Mouse (Mus musculus) intestine, postnatal 0 days (tissue): Measurements from ENCODE around the gene Plekhg4. TPM values are rescaled to one million over a fixed set of nuclear protein-coding genes. Genes with fewer than 3 reads are reported as not detected.

ENCODE experiments used
- ATAC-seq: fragments of 200-750 bp; cut with Nextera tagmentation; 2 replicates; pipeline ENCODE4 v1.8.0; 2017; ENCODE audit warnings: mild to moderate bottlenecking, moderate TSS enrichment, moderate library complexity
- H3K27ac ChIP-seq: fragments of 300-500 bp; sonication (generic); 2 replicates; pipeline ENCODE4 v1.5.1; 2014; ENCODE audit warnings: mild to moderate bottlenecking, low read depth, low read length, moderate library complexity
- H3K27me3 ChIP-seq: fragments of 300-500 bp; sonication (generic); replicated peaks from 2 replicates; pipeline ENCODE4 v1.6.1; 2014; ENCODE audit warnings: low read length, mixed read lengths; ENCODE audit not compliant: control insufficient read depth, insufficient read depth
- H3K36me3 ChIP-seq: fragments of 300-500 bp; sonication (generic); 2 replicates; pipeline ENCODE4 v1.6.1; 2014; ENCODE audit warnings: mild to moderate bottlenecking, moderate library complexity; ENCODE audit not compliant: control insufficient read depth, insufficient read depth
- H3K4me1 ChIP-seq: fragments of 300-500 bp; sonication (generic); replicated peaks from 2 replicates; pipeline ENCODE4 v1.6.1; 2014; ENCODE audit warnings: antibody characterized with exemption, low read length, mixed read lengths; ENCODE audit not compliant: control insufficient read depth, insufficient read depth
- H3K4me2 ChIP-seq: fragments of 300-500 bp; sonication (generic); replicated peaks from 2 replicates; pipeline ENCODE4 v1.6.1; 2014; ENCODE audit warnings: low read depth, mild to moderate bottlenecking, moderate library complexity
- H3K4me3 ChIP-seq: fragments of 300-500 bp; sonication (generic); 2 replicates; pipeline ENCODE4 v1.5.1; 2014; ENCODE audit warnings: low read depth, low read length
- H3K9ac ChIP-seq: fragments of 300-500 bp; sonication (generic); 2 replicates; pipeline ENCODE4 v1.6.1; 2014; ENCODE audit warnings: mild to moderate bottlenecking, low read depth, low read length
- H3K9me3 ChIP-seq: fragments of 300-500 bp; sonication (generic); 2 replicates; pipeline ENCODE4 v1.6.1; 2016; ENCODE audit warnings: mixed run types; ENCODE audit not compliant: control insufficient read depth
- CTCF ChIP-seq: sonication (generic); IDR thresholded peaks from 2 replicates; pipeline ENCODE4 v1.5.1; 2016; ENCODE audit warnings: low read depth, mild to moderate bottlenecking, control low read depth, antibody characterized with exemption, moderate library complexity
- WGBS: fragments of 180-500 bp; shearing (Covaris S2); extraction: QIAGEN DNeasy Blood & Tissue Kit; methylation state at CpG from one replicate; pipeline ENCODE4 v1.1.7; 2014; 5-methylcytosine and 5-hydroxymethylcytosine counted together
- polyA plus RNA-seq: library from polyadenylated mRNA; unstranded; fragments of >200 nt; fragmentation: Nextera tagmentation; extraction: Ambion mirVana; gene quantifications from 2 replicates; pipeline ENCODE4 v1.2.1, GENCODE M21; 2015

The Plekhg4 gene
- polyA plus RNA-seq, 1 experiment from 2014 or later: 0.20 TPM

- Histone ChIP-seq H3K4me1 (peaks cover 17% of the 10 kb centered on the region), H3K4me2 (peak within 1 kb of the TSS; percentile 95), H3K9ac (peak within 1 kb of the TSS; percentile 64), H3K9me3 (no peaks in the 10 kb centered on the region), H3K36me3 (no peaks in the 10 kb centered on the region), H3K27ac (peak within 1 kb of the TSS; percentile 77), H3K27me3 (peaks cover 14% of the 10 kb centered on the region; the same call in 1 of the 2 replicates), H3K4me3 (peak within 1 kb of the TSS; percentile 74)
- peak; percentile 44 for TF ChIP-seq CTCF
- under 1% methylated on average over 34 of the region's 34 CpGs for WGBS
- no peak for ATAC-seq
Measured at GRCm38 (mm10) chr8:105348450-105349095, 24.5 kb upstream of the Plekhg4 start, which contains the start of gene Slc9a5. Slc9a5 (plus strand) TSS chr8:105348843.

- Histone ChIP-seq H3K4me2 (peak overlapping the region; percentile 95), H3K9ac (peak overlapping the region; percentile 42), H3K36me3 (no peaks in the 10 kb centered on the region), H3K4me1 (peaks cover 17% of the 10 kb centered on the region), H3K9me3 (no peaks in the 10 kb centered on the region), H3K4me3 (peak overlapping the region; percentile 74), H3K27ac (no peak overlapping the region), H3K27me3 (peaks cover 14% of the 10 kb centered on the region; the same call in 1 of the 2 replicates)
- no peak for ATAC-seq
- TF ChIP-seq CTCF: no peak
- WGBS: under 1% methylated on average over 35 of the region's 48 CpGs
Measured at GRCm38 (mm10) chr8:105349096-105349771, 23.8 kb upstream of the Plekhg4 start.

- no peak overlapping the region for H3K27ac ChIP-seq
- H3K4me1 ChIP-seq: peaks cover 15% of the 10 kb centered on the region
- peak overlapping the region; percentile 95; the same call in 1 of the 2 replicates for H3K4me2 ChIP-seq
- 0 out of 2 replicates have a peak overlapping the region, but pooled peaks have one; percentile 74 for H3K4me3 ChIP-seq
- H3K27me3 ChIP-seq: peaks cover 14% of the 10 kb centered on the region; the same call in 1 of the 2 replicates
- 56% methylated on average over 7 of the region's 7 CpGs for WGBS
- no peak for TF ChIP-seq CTCF
- H3K9ac ChIP-seq: no peak overlapping the region
- H3K36me3 ChIP-seq: no peaks in the 10 kb centered on the region
- ATAC-seq: no peak
- no peaks in the 10 kb centered on the region for H3K9me3 ChIP-seq
Measured at GRCm38 (mm10) chr8:105350186-105350585, 22.9 kb upstream of the Plekhg4 start.

- WGBS: 87% methylated on average over 8 of the region's 8 CpGs
- no peak overlapping the region for H3K4me2 ChIP-seq
- no peak overlapping the region for H3K27ac ChIP-seq
Measured at GRCm38 (mm10) chr8:105353583-105354135, 19.4 kb upstream of the Plekhg4 start.

GRCm38 (mm10) chr8:105354549-105354948 is 18.5 kb upstream of the Plekhg4 start:
- no peak overlapping the region for H3K4me2 ChIP-seq
- WGBS: 61% methylated on average over 4 of the region's 4 CpGs

More at GRCm38 (mm10) chr8:105353583-105354135, 19.4 kb upstream of the Plekhg4 start:
- no peak for TF ChIP-seq CTCF
- Histone ChIP-seq H3K4me3 (no peak overlapping the region), H3K9ac (no peak overlapping the region), H3K36me3 (no peaks in the 10 kb centered on the region), H3K4me1 (0 out of 2 replicates have a peak, but pooled peaks cover 2% of the 10 kb centered on the region), H3K9me3 (no peaks in the 10 kb centered on the region), H3K27me3 (peaks cover 14% of the 10 kb centered on the region; the same call in 1 of the 2 replicates)
- ATAC-seq: no peak

More at GRCm38 (mm10) chr8:105354549-105354948, 18.5 kb upstream of the Plekhg4 start:
- Histone ChIP-seq H3K4me3 (no peak overlapping the region), H3K27me3 (peaks cover 14% of the 10 kb centered on the region; the same call in 1 of the 2 replicates), H3K36me3 (no peaks in the 10 kb centered on the region), H3K9me3 (no peaks in the 10 kb centered on the region), H3K9ac (no peak overlapping the region), H3K4me1 (0 out of 2 replicates have a peak, but pooled peaks cover 2% of the 10 kb centered on the region), H3K27ac (no peak overlapping the region)
- TF ChIP-seq CTCF: no peak
- ATAC-seq: peak; percentile 57
